Mouse (Mus musculus): Measurements from ENCODE around the gene Otop2. TPM values are rescaled to one million over a fixed set of nuclear protein-coding genes. Genes with fewer than 3 reads are reported as not detected.

Gene Otop2
- total and polyA plus RNA-seq, 3 experiments, result not detected

GRCm38 (mm10) chr11:115301351-115301750 lies 5.6 kb upstream of the Otop2 start:
- Histone ChIP-seq H3K9me3 (replicated peaks; ENCODE audit: insufficient read depth, low read length) (no peaks in the 10 kb centered on the region), H3K4me1 (ENCODE audit: control insufficient read depth in 1 of 2, insufficient read depth in 2 of 2, low read length in 2 of 2) (no peaks in the 10 kb centered on the region; a peak in 1 of 4 replicates), H3K36me3 (ENCODE audit: control insufficient read depth in 1 of 2, insufficient read depth in 2 of 2, low read length in 2 of 2) (no peaks in the 10 kb centered on the region), H3K27me3 (ENCODE audit: control insufficient read depth in 1 of 2, insufficient read depth in 2 of 2, low read length in 2 of 2) (peaks cover 0 to 5% of the 10 kb centered on the region in 2 experiments; a peak in 1 of 4 replicates), H3K27ac (ENCODE audit: control insufficient read depth, low read depth, low read length) (no peak overlapping the region), H3K79me2 (ENCODE audit: control insufficient read depth, insufficient read depth, low read length, poor library complexity) (no peaks in the 10 kb centered on the region), H3K4me3 (ENCODE audit: control insufficient read depth in 1 of 2, insufficient read depth in 1 of 2, low read depth in 2 of 2, low read length in 2 of 2) (no peak overlapping the region), H3K9ac (ENCODE audit: control insufficient read depth, low read depth, low read length, poor library complexity, severe bottlenecking) (no peak overlapping the region)
- DNase-seq (ENCODE audit: low read depth, low spot score), result no peak
- TF ChIP-seq CHD2 (IDR thresholded peaks at IDR 0.05; ENCODE audit: low read length), result no peak
- no peak for TF ChIP-seq NRF1 (IDR thresholded peaks at IDR 0.05; ENCODE audit: insufficient read depth, low read depth, low read length, poor library complexity, severe bottlenecking)
- TF ChIP-seq POLR2AphosphoS5 (IDR thresholded peaks at IDR 0.05; ENCODE audit: borderline replicate concordance, low read depth, low read length), result no peak
- TF ChIP-seq MEF2A (IDR thresholded peaks at IDR 0.05; ENCODE audit: extremely low read depth, insufficient replicate concordance, low read depth, low read length, poor library complexity, severe bottlenecking), result no peak
- no peak for TF ChIP-seq HCFC1 (IDR thresholded peaks at IDR 0.05; ENCODE audit: low read depth, low read length)
- no peak for TF ChIP-seq TBP (IDR thresholded peaks at IDR 0.05; ENCODE audit: low read depth, low read length)
- TF ChIP-seq GATA1 (IDR thresholded peaks at IDR 0.05; ENCODE audit: low read depth, low read length), result no peak
- no peak for TF ChIP-seq ETS1 (IDR thresholded peaks at IDR 0.05; ENCODE audit: low read depth, low read length)
- TF ChIP-seq CTCF (IDR thresholded peaks at IDR 0.05 in 2 of 3, conservative IDR thresholded peaks at IDR 0.05 in 1 of 3; ENCODE audit: control insufficient read depth in 1 of 3, insufficient read depth in 1 of 3, low read depth in 2 of 3, low read length in 3 of 3, poor library complexity in 1 of 3, severe bottlenecking in 1 of 3), result no peak
- no peak for TF ChIP-seq UBTF (IDR thresholded peaks at IDR 0.05; ENCODE audit: borderline replicate concordance, insufficient read depth, low read depth, low read length)

GRCm38 (mm10) chr11:115303167-115303566 lies 3.8 kb upstream of the Otop2 start:
- H3K27me3 ChIP-seq (ENCODE audit: control insufficient read depth in 1 of 2, insufficient read depth in 2 of 2, low read length in 2 of 2), result peaks cover 0 to 7% of the 10 kb centered on the region in 2 experiments
- H3K9ac ChIP-seq (ENCODE audit: control insufficient read depth, low read depth, low read length, poor library complexity, severe bottlenecking), result no peak overlapping the region
- no peaks in the 10 kb centered on the region for H3K9me3 ChIP-seq (replicated peaks; ENCODE audit: insufficient read depth, low read length)
- H3K36me3 ChIP-seq (ENCODE audit: control insufficient read depth in 1 of 2, insufficient read depth in 2 of 2, low read length in 2 of 2), result no peaks in the 10 kb centered on the region
- H3K4me1 ChIP-seq (ENCODE audit: control insufficient read depth in 1 of 2, insufficient read depth in 2 of 2, low read length in 2 of 2), result no peaks in the 10 kb centered on the region
- H3K4me3 ChIP-seq (ENCODE audit: control insufficient read depth in 1 of 2, insufficient read depth in 1 of 2, low read depth in 2 of 2, low read length in 2 of 2), result no peak overlapping the region
- DNase-seq (ENCODE audit: low read depth, low spot score), result no peak
- H3K79me2 ChIP-seq (ENCODE audit: control insufficient read depth, insufficient read depth, low read length, poor library complexity), result no peaks in the 10 kb centered on the region
- no peak overlapping the region for H3K27ac ChIP-seq (ENCODE audit: control insufficient read depth, low read depth, low read length)
- TF ChIP-seq TCF12 (IDR thresholded peaks at IDR 0.05; ENCODE audit: low read depth, low read length), result no peak
- no peak for TF ChIP-seq ZKSCAN1 (IDR thresholded peaks at IDR 0.05; ENCODE audit: low read depth, low read length)
- TF ChIP-seq ZC3H11A (IDR thresholded peaks at IDR 0.05; ENCODE audit: low read depth, low read length), result no peak
- no peak for TF ChIP-seq E2F4 (IDR thresholded peaks at IDR 0.05; ENCODE audit: borderline replicate concordance, low read depth, low read length)
- no peak for TF ChIP-seq RAD21 (IDR thresholded peaks at IDR 0.05; ENCODE audit: low read depth, low read length)
- TF ChIP-seq HCFC1 (IDR thresholded peaks at IDR 0.05; ENCODE audit: low read depth, low read length), result no peak
- TF ChIP-seq CHD1 (IDR thresholded peaks at IDR 0.05; ENCODE audit: low read depth, low read length), result no peak
- TF ChIP-seq USF2 (IDR thresholded peaks at IDR 0.05; ENCODE audit: borderline replicate concordance in 1 of 2, insufficient read depth in 1 of 2, low read depth in 1 of 2, low read length in 2 of 2), result no peak
- TF ChIP-seq ETS1 (IDR thresholded peaks at IDR 0.05; ENCODE audit: low read depth, low read length), result no peak
- no peak for TF ChIP-seq ELF1 (IDR thresholded peaks at IDR 0.05; ENCODE audit: low read depth, low read length)
- TF ChIP-seq POLR2AphosphoS2 (IDR thresholded peaks at IDR 0.05; ENCODE audit: low read length), result no peak
- TF ChIP-seq MAX (IDR thresholded peaks at IDR 0.05; ENCODE audit: low read length), result no peak
